Mouse (Mus musculus): ENCODE data around the gene Samd11. TPM values are rescaled to one million over a fixed set of nuclear protein-coding genes. Genes with fewer than 3 reads are reported as not detected.

Samd11 gene
- total RNA-seq (2022), result 1 to 10 TPM; 4.7 to 8.3 (median 7.7) TPM

GRCm38 (mm10) chr4:156255078-156255839, at the start of gene Samd11:
Gene Samd11 (minus strand): TSS chr4:156255657.
- DNase-seq (ENCODE audit: low spot score in 2 of 2), result no peak

- no peak for DNase-seq (ENCODE audit: low spot score in 2 of 2)
These were observed 938 bp downstream of the Samd11 start for GRCm38 (mm10) chr4:156254361-156255077.

GRCm38 (mm10) chr4:156253043-156253442, 2.4 kb downstream of the Samd11 start:
- DNase-seq (ENCODE audit: low spot score in 2 of 2), result no peak

- DNase-seq (ENCODE audit: low spot score in 2 of 2), result no peak
These were observed 2.8 kb downstream of the Samd11 start for GRCm38 (mm10) chr4:156252619-156253018.

- DNase-seq (ENCODE audit: low spot score in 2 of 2), result no peak
These were observed 3.3 kb downstream of the Samd11 start for GRCm38 (mm10) chr4:156252140-156252539.

- no peak for DNase-seq (ENCODE audit: low spot score in 2 of 2)
These were observed 4.4 kb downstream of the Samd11 start for GRCm38 (mm10) chr4:156251081-156251480.

GRCm38 (mm10) chr4:156249567-156249966, 5.9 kb downstream of the Samd11 start:
- no peak for DNase-seq (ENCODE audit: low spot score in 2 of 2)

GRCm38 (mm10) chr4:156236651-156237447, 18.6 kb downstream of the Samd11 start:
- DNase-seq (ENCODE audit: low spot score in 2 of 2), result no peak

- peak; percentile 72 to 85 for DNase-seq (ENCODE audit: low spot score in 2 of 2)
These were observed 19.5 kb downstream of the Samd11 start, which contains the start of gene Noc2l for GRCm38 (mm10) chr4:156235808-156236533. Gene Noc2l (plus strand): TSS chr4:156236010.

- no peak for DNase-seq (ENCODE audit: low spot score in 2 of 2)
These were observed 20.1 kb downstream of the Samd11 start for GRCm38 (mm10) chr4:156235360-156235770.

DNA sequence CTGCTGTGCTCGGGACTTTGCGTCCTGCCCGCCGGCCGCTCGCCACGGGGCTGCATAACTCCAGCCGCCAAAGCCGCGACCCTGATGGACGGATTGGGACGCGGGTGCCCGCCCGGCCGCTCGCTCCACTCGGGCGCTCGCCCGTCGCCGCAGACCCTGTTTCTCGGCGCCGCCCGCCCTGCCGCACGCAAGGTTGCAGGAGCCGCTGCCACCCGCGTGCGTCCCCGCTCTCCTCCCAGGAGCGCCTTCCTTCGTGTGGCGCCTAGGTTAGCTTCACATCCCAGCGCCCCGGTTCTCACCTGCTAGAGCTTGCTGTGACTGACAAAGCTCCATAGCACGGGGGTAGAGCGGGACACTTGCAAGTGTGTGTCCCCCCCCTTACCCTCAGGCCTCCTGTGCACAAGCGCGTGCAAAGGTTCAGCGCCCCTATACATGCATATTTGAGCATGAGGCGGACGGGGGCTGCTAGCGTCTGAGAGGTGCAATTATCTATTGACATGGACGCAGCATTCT, 20.7 kb downstream of the Samd11 start, which contains the start of gene Plekhn1:
Gene Plekhn1 (minus strand): TSS at position 157 of the 513 bp plus-strand sequence.
- DNase-seq (ENCODE audit: low spot score in 2 of 2), result peak; percentile 51 to 67

DNA sequence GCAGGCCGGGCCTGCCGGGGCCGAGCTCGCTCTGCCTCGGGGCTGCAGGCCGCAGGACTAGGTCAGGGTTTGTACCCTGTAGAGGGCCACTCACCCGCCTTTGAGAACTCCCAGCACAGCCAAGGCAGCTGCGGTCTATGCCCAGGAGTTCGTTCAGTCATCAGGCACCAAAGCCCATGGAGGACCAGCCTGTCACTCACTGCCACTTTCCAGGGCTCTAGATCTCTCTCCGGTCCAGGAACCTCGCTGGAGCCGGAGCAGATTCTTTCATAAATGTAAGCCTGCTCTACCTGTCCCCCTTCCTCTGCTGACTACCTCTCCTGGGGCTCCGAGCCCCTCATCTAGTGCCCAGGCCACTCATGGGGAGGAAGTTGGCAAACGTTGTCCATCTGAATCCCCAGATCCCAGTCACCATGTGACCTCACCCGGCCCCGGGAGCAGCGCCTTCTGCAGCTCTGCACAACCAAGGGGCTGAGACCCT, 21.4 kb downstream of the Samd11 start:
- no peak for DNase-seq (ENCODE audit: low spot score in 2 of 2)

- DNase-seq (ENCODE audit: low spot score in 2 of 2), result no peak
These were observed 26.9 kb downstream of the Samd11 start for GRCm38 (mm10) chr4:156228393-156229024.

GRCm38 (mm10) chr4:156227752-156228392, 27.6 kb downstream of the Samd11 start:
- DNase-seq (ENCODE audit: low spot score in 2 of 2), result no peak

GRCm38 (mm10) chr4:156224276-156224675, 31.2 kb downstream of the Samd11 start:
- DNase-seq (ENCODE audit: low spot score in 2 of 2), result no peak

DNA sequence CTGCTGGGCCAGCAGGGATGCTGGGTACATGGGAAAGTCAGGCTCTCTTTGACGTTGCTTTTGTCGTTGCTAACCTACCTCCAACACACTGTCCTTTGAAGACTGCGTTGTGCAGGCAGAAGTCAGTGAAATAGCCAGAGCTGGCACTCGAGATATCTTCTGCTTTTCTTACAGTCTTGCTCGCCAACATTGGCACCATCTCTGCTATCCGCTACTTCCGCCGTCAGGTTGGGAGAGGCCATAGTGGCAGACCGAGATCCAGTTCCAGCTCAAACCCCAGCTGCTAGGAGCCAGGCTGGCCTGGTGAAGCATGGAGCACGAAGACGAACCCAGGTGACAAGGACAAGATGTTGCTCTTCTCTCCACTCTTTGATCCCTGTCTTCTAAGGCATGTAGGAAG, 35.5 kb downstream of the Samd11 start:
- no peak for DNase-seq (ENCODE audit: low spot score in 2 of 2)

- no peak for DNase-seq (ENCODE audit: low spot score in 2 of 2)
These were observed 37.6 kb downstream of the Samd11 start for GRCm38 (mm10) chr4:156217838-156218237.

- DNase-seq (ENCODE audit: low spot score in 2 of 2), result no peak
These were observed 38.3 kb downstream of the Samd11 start for GRCm38 (mm10) chr4:156217022-156217669.

DNA sequence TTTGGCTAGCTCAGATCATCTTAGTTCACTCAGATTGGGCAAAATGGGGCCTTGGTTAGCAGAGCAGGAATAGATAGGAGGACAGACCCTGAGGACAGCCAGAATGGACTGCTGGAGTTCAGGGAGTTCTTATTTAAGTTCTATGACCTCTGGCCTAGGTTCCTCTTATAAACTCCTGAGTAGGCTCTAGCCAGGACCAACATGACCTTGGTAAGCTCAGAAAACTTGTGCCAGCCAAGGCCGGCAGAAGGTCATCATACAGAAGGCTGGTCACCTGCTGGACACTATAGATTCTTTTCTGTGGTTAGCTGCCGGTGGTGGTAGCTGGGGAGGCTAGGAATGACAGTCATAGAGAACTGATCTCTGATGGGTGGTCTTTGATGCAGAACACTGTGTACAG, 39.3 kb downstream of the Samd11 start:
- no peak for DNase-seq (ENCODE audit: low spot score in 2 of 2)
